Mouse (Mus musculus): ENCODE data around the gene Gm14137. TPM values are rescaled to one million over a fixed set of nuclear protein-coding genes. Genes with fewer than 3 reads are reported as not detected.

Gene Gm14137
- total RNA-seq, 1 experiment from 2014 or later, result 0.30 TPM

DNA sequence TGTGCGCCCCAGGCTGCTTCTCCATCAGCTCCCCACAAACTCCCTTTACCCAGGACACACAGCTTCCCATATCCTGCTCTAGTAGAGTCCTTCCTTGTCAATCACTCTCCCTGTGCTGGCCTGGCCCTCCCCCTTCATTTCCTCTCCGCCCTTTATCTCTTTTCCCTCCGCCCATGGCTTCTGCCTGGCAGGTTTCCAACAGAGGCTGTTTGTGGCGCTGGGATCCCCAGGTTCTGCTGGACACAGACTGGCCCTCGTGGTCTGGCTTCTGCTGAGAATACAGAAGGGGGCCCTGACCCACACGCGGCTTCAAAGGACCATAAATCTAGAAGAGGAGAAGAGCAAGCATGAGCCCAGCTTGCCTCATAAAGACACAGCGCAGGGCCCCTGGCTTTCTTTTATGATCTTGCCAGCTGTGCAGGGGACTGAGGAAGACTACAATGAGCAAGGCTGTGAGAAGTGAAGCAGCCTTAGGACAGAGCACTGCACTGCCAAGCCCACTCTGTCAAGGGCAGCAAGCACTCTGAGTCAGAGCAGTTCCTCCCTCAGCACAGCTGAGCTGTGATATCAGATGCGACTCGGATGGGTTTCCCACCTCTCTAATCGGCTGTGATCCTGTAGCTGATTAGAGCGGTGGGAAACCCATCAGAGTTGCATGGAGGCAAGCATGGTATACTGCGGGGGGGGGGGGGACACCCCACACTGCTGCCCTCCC is 1.3 kb upstream of the Gm14137 start:
- peak; percentile 75 for DNase-seq

DNA sequence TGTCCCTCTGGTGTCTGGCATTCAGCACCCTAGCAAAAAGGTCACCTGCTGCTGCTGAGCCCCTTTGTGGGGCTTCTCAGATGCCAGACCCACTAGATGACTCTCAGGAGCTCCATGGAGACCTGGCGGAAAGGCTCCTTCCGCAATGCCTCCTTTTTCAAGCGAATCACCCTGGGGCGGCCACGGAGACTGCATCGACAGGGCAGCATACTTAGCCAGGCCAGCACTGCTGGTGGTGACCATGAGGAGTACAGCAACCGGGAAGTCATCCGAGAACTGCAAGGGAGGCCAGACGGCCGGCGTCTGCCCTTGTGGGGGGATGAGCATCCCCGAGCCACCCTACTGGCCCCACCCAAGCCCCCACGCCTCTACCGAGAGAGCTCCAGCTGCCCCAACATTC is 557 bp downstream of the Gm14137 start:
- no peak for DNase-seq

DNA sequence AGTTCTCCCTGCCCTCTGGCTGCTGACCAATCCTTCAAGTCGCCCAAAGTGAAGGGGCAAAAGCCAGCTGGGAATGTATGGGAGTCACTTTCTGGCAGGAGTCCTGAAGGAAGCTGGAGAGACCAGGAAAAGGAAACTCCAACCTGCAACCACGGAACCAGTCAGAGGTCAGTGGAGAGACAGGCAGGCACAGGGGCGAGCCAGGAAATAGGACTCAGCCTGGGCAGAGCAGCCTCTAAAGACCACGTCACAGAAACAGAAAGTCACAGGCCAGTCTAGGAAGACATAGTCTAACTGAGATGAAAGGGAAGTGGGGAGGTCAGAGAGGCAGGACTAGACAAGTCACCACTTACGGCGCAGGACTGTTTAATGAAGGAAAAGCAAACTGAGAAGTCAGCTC is 1.3 kb downstream of the Gm14137 start:
- no peak for DNase-seq

GRCm38 (mm10) chr2:119176761-119177160 is 2.5 kb downstream of the Gm14137 start:
- no peak for DNase-seq

- no peak for DNase-seq
These were observed 3.2 kb downstream of the Gm14137 start for GRCm38 (mm10) chr2:119177384-119177939.

- no peak for DNase-seq
These were observed 8.6 kb downstream of the Gm14137 start for GRCm38 (mm10) chr2:119182914-119183313.

- peak; percentile 90 for DNase-seq
These were observed 14.9 kb downstream of the Gm14137 start for GRCm38 (mm10) chr2:119189029-119189710.

DNA sequence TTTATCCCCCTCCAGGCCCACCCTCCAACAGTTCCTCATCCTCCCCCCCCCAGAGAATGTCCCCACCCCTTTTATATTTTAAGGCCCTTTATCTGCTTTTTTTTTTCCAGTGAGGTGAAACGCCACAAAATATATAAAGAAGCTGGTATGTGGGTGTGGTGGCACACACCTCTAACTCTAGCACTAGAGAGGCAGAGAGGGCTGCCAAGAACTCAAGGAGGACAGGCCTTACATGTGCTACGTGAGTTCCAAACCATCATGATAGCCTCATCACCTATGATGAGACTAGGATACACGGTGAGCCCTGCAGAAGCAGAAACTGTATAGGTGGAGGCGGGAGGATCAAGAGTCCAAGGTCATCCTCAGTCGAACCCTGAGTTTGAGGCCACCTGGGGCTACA is 16.7 kb downstream of the Gm14137 start:
- DNase-seq, result no peak

GRCm38 (mm10) chr2:119194140-119194539 is 19.8 kb downstream of the Gm14137 start:
- DNase-seq, result no peak

GRCm38 (mm10) chr2:119196316-119197108 is 22.2 kb downstream of the Gm14137 start:
- no peak for DNase-seq

DNA sequence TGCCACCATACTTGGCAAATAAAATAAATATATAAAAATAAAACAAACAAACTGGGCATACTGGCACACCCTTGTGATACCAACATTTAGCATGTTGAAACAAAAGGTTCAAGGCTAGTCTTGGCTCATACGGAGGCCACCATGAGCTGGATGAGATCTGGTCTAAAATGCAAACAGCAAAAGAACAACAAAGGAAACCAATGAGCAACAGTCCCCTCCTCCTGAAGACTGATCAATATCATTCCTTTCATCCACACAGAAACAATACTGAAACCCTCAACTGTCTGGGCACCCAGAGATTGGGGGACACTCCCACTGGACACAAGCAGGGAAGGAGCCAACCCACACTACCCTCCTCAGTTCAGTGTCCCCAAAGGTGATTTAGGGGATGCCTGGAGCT is 23.2 kb downstream of the Gm14137 start:
- DNase-seq, result no peak

GRCm38 (mm10) chr2:119198049-119198448 is 23.7 kb downstream of the Gm14137 start:
- DNase-seq, result no peak

GRCm38 (mm10) chr2:119198934-119199333 is 24.6 kb downstream of the Gm14137 start:
- no peak for DNase-seq

- peak; percentile 36 for DNase-seq
These were observed 28.7 kb downstream of the Gm14137 start for GRCm38 (mm10) chr2:119202914-119203453.

DNA sequence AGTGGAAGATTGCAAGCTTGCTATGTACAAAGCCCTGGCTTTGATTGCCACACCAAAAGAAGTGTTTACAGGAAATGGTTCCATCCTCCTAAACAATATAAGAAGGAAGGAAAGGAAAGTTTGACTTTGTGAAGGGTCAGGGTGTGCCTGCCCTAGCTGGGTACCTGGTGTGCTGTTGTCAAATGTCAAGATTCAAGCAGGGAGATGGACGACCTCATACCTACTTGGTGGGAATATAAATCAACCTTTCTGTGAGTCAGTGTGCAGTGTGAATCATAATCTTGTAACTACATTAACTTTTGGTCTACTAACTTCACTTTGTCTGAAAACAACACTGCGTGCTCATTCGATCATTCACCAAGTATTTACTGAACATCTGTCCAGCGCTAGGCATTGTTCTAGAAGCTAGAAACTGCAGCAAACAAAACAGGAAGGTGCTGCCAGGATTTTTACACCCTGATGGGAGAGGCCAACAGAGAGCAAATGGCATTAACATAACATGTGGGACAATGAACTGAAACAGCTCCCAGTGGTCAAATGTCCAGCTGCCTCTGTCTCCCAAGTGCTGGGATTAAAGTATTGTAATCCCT is 29.7 kb downstream of the Gm14137 start:
- DNase-seq, result no peak

- DNase-seq, result no peak
These were observed 33.6 kb downstream of the Gm14137 start for GRCm38 (mm10) chr2:119207961-119208343.

- peak; percentile 93 for DNase-seq
These were observed 34.3 kb downstream of the Gm14137 start, which contains the start of the genes Zfyve19 and Dnajc17 for GRCm38 (mm10) chr2:119208344-119209175. Gene Zfyve19 (plus strand): TSS chr2:119208617. Gene Dnajc17 (minus strand): TSS chr2:119208795.

DNA sequence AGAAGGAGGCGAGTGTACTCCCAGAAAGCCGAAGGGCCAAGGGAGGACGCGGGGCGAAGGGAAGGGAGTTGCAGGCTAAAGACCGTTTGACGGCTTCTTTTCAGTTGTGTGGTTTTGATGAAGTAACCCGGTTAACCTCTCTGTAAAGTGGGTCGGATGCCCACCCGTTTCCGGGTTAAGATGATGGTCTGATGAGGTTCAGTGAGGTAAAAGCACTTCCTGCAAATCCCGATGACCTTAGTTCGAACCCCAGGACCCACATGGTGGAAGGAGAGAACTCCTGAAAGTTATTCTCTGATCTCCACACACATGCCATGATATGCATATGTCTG is 34.8 kb downstream of the Gm14137 start:
- no peak for DNase-seq
